Mouse (Mus musculus) E14TG2a.4 (cell line): ENCODE measurements around the gene Ceacam9.

Experiments
- CTCF ChIP-seq: conservative IDR thresholded peaks from 2 replicates; pipeline ENCODE4 v1.5.1; 2014; ENCODE audit warnings: low read length
- NANOG ChIP-seq: IDR thresholded peaks from 2 replicates; pipeline ENCODE4 v1.6.1; 2014; ENCODE audit warnings: borderline replicate concordance, low read length, mixed read lengths

DNA sequence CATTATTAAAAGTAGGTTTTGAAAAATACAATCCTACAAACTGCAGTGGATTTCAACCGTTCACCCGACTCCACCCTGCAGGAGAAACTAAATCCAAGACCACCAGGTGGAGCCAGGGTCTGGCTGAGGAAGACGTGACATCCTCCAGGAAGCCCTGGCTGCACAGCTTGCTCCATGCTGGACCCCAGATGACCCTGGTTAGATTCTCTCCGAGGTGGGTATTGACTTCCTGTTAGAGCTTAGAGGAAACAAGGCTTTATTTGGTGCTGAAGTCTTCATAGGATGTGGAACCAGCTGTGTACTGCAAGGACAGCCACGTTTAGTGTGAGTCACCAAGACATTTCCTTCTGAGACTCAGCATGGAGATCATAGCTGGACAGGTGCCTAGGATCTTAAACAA, 32.5 kb upstream of the Ceacam9 start:
- TF ChIP-seq CTCF (no peak), NANOG (no peak)
